Mouse (Mus musculus) neural tube, embryonic 13.5 days (tissue): Measurements from ENCODE around the gene Gosr2. TPM values are rescaled to one million over a fixed set of nuclear protein-coding genes. Genes with fewer than 3 reads are reported as not detected.

Experiments used
- ATAC-seq: fragments of 200-750 bp; cut with Nextera tagmentation; 2 replicates; pipeline ENCODE4 v1.8.0; 2017; ENCODE audit warnings: low read depth, mild to moderate bottlenecking, moderate TSS enrichment, moderate library complexity
- H3K27ac ChIP-seq: fragments of 300-500 bp; sonication (generic); replicated peaks from 2 replicates; pipeline ENCODE4 v1.5.1; 2015; ENCODE audit warnings: moderate library complexity, mild to moderate bottlenecking, inconsistent platforms
- H3K27me3 ChIP-seq: fragments of 300-500 bp; sonication (generic); 2 replicates; pipeline ENCODE4 v1.6.1; 2015; ENCODE audit warnings: mild to moderate bottlenecking, inconsistent platforms
- H3K36me3 ChIP-seq: fragments of 300-500 bp; sonication (generic); 2 replicates; pipeline ENCODE4 v1.6.1; 2015; ENCODE audit warnings: mild to moderate bottlenecking, inconsistent platforms
- H3K4me1 ChIP-seq: fragments of 300-500 bp; sonication (generic); replicated peaks from 2 replicates; pipeline ENCODE4 v1.6.1; 2015; ENCODE audit warnings: inconsistent platforms
- H3K4me2 ChIP-seq: fragments of 300-500 bp; sonication (generic); 2 replicates; pipeline ENCODE4 v1.6.1; 2015; ENCODE audit warnings: inconsistent platforms, mild to moderate bottlenecking, moderate library complexity
- H3K4me3 ChIP-seq: fragments of 300-500 bp; sonication (generic); 2 replicates; pipeline ENCODE4 v1.5.1; 2015; ENCODE audit warnings: mild to moderate bottlenecking, inconsistent platforms
- H3K9ac ChIP-seq: fragments of 300-500 bp; sonication (generic); 2 replicates; pipeline ENCODE4 v1.6.1; 2015; ENCODE audit warnings: moderate library complexity, mild to moderate bottlenecking, inconsistent platforms
- H3K9me3 ChIP-seq: fragments of 300-500 bp; sonication (generic); 2 replicates; pipeline ENCODE4 v1.6.1; 2016; ENCODE audit warnings: inconsistent platforms
- WGBS: fragments of 180-500 bp; shearing (Covaris S2); methylation state at CpG from one replicate; pipeline ENCODE4 v1.1.7; 2015; 5-methylcytosine and 5-hydroxymethylcytosine counted together
- polyA plus RNA-seq: library from polyadenylated mRNA; unstranded; fragments of >200 nt; fragmentation: Nextera tagmentation; extraction: Ambion mirVana; gene quantifications from 2 replicates; pipeline ENCODE4 v1.2.1, GENCODE M21; 2015

Gosr2 gene
- 80.6 and 82.1 TPM in 2 replicates for polyA plus RNA-seq

GRCm38 (mm10) chr11:103697565-103698176, at the start of gene Gosr2:
Gene Gosr2 (minus strand): TSS chr11:103697898.
- peak; percentile 98 for ATAC-seq
- WGBS = 1% methylated on average over 57 of the region's 57 CpGs
- Histone ChIP-seq H3K9me3 (no peaks in the 10 kb centered on the region), H3K4me2 (peak within 1 kb of the TSS; percentile 68), H3K36me3 (peaks cover 3% of the 10 kb centered on the region; the same call in 1 of the 2 replicates), H3K27ac (peak within 1 kb of the TSS; percentile 98), H3K4me1 (peaks cover 23% of the 10 kb centered on the region), H3K4me3 (peak within 1 kb of the TSS; percentile 93), H3K9ac (peak within 1 kb of the TSS; percentile 92), H3K27me3 (no peaks in the 10 kb centered on the region)

- Histone ChIP-seq H3K27ac (no peak overlapping the region), H3K4me2 (no peak overlapping the region), H3K36me3 (no peaks in the 10 kb centered on the region), H3K27me3 (peaks cover 14% of the 10 kb centered on the region), H3K4me3 (no peak overlapping the region), H3K4me1 (no peaks in the 10 kb centered on the region), H3K9ac (no peak overlapping the region), H3K9me3 (no peaks in the 10 kb centered on the region)
- WGBS = 74% methylated on average over 19 of the region's 19 CpGs
- ATAC-seq = no peak
These were observed 37.5 kb upstream of the Gosr2 start for GRCm38 (mm10) chr11:103735046-103735781.

- Histone ChIP-seq H3K36me3 (no peaks in the 10 kb centered on the region), H3K27ac (no peak overlapping the region), H3K4me3 (no peak overlapping the region), H3K27me3 (peaks cover 14% of the 10 kb centered on the region), H3K4me2 (no peak overlapping the region), H3K4me1 (no peaks in the 10 kb centered on the region), H3K9ac (no peak overlapping the region), H3K9me3 (no peaks in the 10 kb centered on the region)
- 77% methylated on average over 5 of the region's 5 CpGs for WGBS
- ATAC-seq = no peak
These were observed 36.8 kb upstream of the Gosr2 start for GRCm38 (mm10) chr11:103734411-103735045.

- Histone ChIP-seq H3K9me3 (no peaks in the 10 kb centered on the region), H3K9ac (no peak overlapping the region), H3K36me3 (no peaks in the 10 kb centered on the region), H3K27me3 (peaks cover 14% of the 10 kb centered on the region), H3K27ac (no peak overlapping the region), H3K4me1 (no peaks in the 10 kb centered on the region), H3K4me3 (no peak overlapping the region), H3K4me2 (no peak overlapping the region)
- 97% methylated on average over 2 of the region's 2 CpGs for WGBS
- no peak for ATAC-seq
These were observed 36.3 kb upstream of the Gosr2 start for GRCm38 (mm10) chr11:103733961-103734360.

GRCm38 (mm10) chr11:103733069-103733468, 35.4 kb upstream of the Gosr2 start:
- no peaks in the 10 kb centered on the region for H3K9me3 ChIP-seq
- H3K27me3 ChIP-seq = peaks cover 14% of the 10 kb centered on the region
- H3K27ac ChIP-seq = no peak overlapping the region
- no peaks in the 10 kb centered on the region for H3K36me3 ChIP-seq
- no peak for ATAC-seq
- H3K4me1 ChIP-seq = no peaks in the 10 kb centered on the region
- WGBS = 66% methylated on average over 4 of the region's 4 CpGs
- no peak overlapping the region for H3K9ac ChIP-seq
- H3K4me2 ChIP-seq = no peak overlapping the region
- H3K4me3 ChIP-seq = no peak overlapping the region

- Histone ChIP-seq H3K4me2 (no peak overlapping the region), H3K36me3 (no peaks in the 10 kb centered on the region), H3K27ac (no peak overlapping the region), H3K9me3 (no peaks in the 10 kb centered on the region), H3K9ac (no peak overlapping the region), H3K4me3 (no peak overlapping the region), H3K4me1 (no peaks in the 10 kb centered on the region), H3K27me3 (peaks cover 14% of the 10 kb centered on the region)
- no peak for ATAC-seq
- 86% methylated on average over 7 of the region's 7 CpGs for WGBS
These were observed 34.6 kb upstream of the Gosr2 start for GRCm38 (mm10) chr11:103732306-103732705.

- 86% methylated on average over 9 of the region's 9 CpGs for WGBS
These were observed 33.9 kb upstream of the Gosr2 start for GRCm38 (mm10) chr11:103731594-103731993.

GRCm38 (mm10) chr11:103729282-103729985, 31.7 kb upstream of the Gosr2 start:
- Histone ChIP-seq H3K9me3 (no peaks in the 10 kb centered on the region), H3K36me3 (no peaks in the 10 kb centered on the region), H3K4me3 (no peak overlapping the region), H3K27me3 (peaks cover 10% of the 10 kb centered on the region; the same call in 1 of the 2 replicates), H3K4me1 (no peaks in the 10 kb centered on the region), H3K9ac (no peak overlapping the region), H3K4me2 (no peak overlapping the region), H3K27ac (no peak overlapping the region)
- no peak for ATAC-seq
- 82% methylated on average over 9 of the region's 9 CpGs for WGBS

More at GRCm38 (mm10) chr11:103731594-103731993, 33.9 kb upstream of the Gosr2 start:
- Histone ChIP-seq H3K4me2 (no peak overlapping the region), H3K4me3 (no peak overlapping the region), H3K36me3 (no peaks in the 10 kb centered on the region), H3K27me3 (peaks cover 14% of the 10 kb centered on the region), H3K27ac (no peak overlapping the region), H3K9me3 (no peaks in the 10 kb centered on the region), H3K4me1 (no peaks in the 10 kb centered on the region), H3K9ac (no peak overlapping the region)
- no peak for ATAC-seq

GRCm38 (mm10) chr11:103724331-103724771, 26.7 kb upstream of the Gosr2 start:
- 80% methylated on average over 11 of the region's 11 CpGs for WGBS
- Histone ChIP-seq H3K9ac (no peak overlapping the region), H3K9me3 (no peaks in the 10 kb centered on the region), H3K4me1 (peaks cover 14% of the 10 kb centered on the region), H3K27ac (no peak overlapping the region), H3K36me3 (no peaks in the 10 kb centered on the region), H3K27me3 (no peaks in the 10 kb centered on the region), H3K4me2 (no peak overlapping the region), H3K4me3 (no peak overlapping the region)
- ATAC-seq = no peak

- Histone ChIP-seq H3K9ac (peak overlapping the region; percentile 41; the same call in 1 of the 2 replicates), H3K27me3 (no peaks in the 10 kb centered on the region), H3K9me3 (no peaks in the 10 kb centered on the region), H3K27ac (peak overlapping the region; percentile 46), H3K4me1 (peaks cover 14% of the 10 kb centered on the region), H3K36me3 (no peaks in the 10 kb centered on the region), H3K4me2 (peak overlapping the region; percentile 40), H3K4me3 (no peak overlapping the region)
- 29% methylated on average over 9 of the region's 9 CpGs for WGBS
- peak; percentile 62; the same call in 1 of the 2 replicates for ATAC-seq
These were observed 24.4 kb upstream of the Gosr2 start for GRCm38 (mm10) chr11:103722040-103722481.

GRCm38 (mm10) chr11:103721468-103722039, 23.9 kb upstream of the Gosr2 start:
- Histone ChIP-seq H3K27me3 (no peaks in the 10 kb centered on the region), H3K4me2 (peak overlapping the region; percentile 40), H3K36me3 (no peaks in the 10 kb centered on the region), H3K9me3 (no peaks in the 10 kb centered on the region), H3K9ac (peak overlapping the region; percentile 41; the same call in 1 of the 2 replicates), H3K4me1 (peaks cover 14% of the 10 kb centered on the region), H3K4me3 (no peak overlapping the region), H3K27ac (peak overlapping the region; percentile 46; the same call in 1 of the 2 replicates)
- ATAC-seq = peak; percentile 55; the same call in 1 of the 2 replicates
- 38% methylated on average over 15 of the region's 15 CpGs for WGBS
